Mouse (Mus musculus) hindlimb bud, embryonic 11.5 days (tissue): ENCODE results near the gene Osbpl9.

Experiments
- DNase-seq: peaks from one replicate; pipeline ENCODE4 v3.0.0-alpha.2; 2012; ENCODE audit warnings: low read depth, low spot score; ENCODE audit errors: extremely low spot score

Gene Osbpl9

GRCm38 (mm10) chr4:109136475-109137125 lies 65.5 kb downstream of the Osbpl9 start:
- no peak for DNase-seq

GRCm38 (mm10) chr4:109134955-109135354 lies 67.1 kb downstream of the Osbpl9 start:
- DNase-seq = no peak

- DNase-seq = no peak
Observed at GRCm38 (mm10) chr4:109131256-109131872, 70.7 kb downstream of the Osbpl9 start.

- no peak for DNase-seq
Observed at GRCm38 (mm10) chr4:109128971-109129370, 73.1 kb downstream of the Osbpl9 start.

GRCm38 (mm10) chr4:109128017-109128416 lies 74.1 kb downstream of the Osbpl9 start:
- DNase-seq = no peak

- DNase-seq = no peak
Observed at GRCm38 (mm10) chr4:109126834-109127564, 75.1 kb downstream of the Osbpl9 start.

GRCm38 (mm10) chr4:109125746-109126425 lies 76.2 kb downstream of the Osbpl9 start:
- DNase-seq = no peak

DNA sequence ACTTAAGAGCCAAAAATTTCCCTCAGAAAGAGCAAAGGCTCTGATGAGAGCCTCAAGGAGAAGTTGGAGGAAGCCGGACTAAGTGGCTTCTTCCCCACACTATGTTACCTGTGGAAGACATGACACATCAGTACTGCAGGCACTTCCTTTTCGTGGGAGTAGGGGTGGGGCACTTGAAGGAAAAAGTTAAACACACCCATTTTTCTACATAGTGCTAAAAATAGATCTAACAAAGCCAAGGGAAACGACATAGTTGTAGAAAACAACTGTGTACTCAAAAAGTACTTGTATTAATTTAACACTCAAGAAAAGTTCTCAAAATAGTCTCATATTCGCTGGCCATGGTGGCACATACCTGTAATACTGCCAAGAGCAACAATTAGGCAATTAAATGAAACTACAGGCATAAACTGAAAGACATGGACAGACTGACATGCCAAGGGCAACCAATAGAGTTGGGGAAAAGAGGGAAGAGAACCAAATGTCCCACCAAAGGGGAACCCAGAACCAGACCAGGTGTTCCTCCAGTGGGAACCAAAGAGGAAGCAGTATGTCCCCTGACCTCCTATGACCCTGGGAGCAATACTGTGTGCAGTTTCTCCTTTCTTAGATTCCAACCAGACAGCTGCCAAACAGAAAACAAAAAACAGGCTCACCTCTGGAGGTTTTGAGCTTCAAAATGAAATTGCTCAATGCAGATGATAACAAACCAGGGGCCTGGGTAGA lies 79.1 kb downstream of the Osbpl9 start:
- DNase-seq = no peak

DNA sequence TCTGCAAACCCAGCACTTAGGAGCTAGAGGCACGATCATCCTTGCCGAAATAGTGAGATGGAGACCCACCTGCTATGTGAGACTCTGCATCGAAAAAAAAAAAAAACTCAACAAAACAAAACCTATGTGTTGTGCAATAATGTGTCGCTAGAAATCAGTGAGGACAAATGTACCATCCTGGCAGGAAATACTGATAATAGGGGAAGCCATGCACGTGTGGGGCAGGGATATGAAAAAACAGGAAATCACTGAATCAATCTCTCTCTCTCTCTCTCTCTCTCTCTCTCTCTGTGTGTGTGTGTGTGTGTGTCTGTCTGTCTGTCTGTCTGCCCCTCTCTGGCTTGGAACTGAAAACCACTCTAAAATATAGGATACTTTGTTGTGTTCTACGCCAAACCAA lies 81.3 kb downstream of the Osbpl9 start:
- DNase-seq = no peak

GRCm38 (mm10) chr4:109119641-109120125 lies 82.4 kb downstream of the Osbpl9 start:
- no peak for DNase-seq

DNA sequence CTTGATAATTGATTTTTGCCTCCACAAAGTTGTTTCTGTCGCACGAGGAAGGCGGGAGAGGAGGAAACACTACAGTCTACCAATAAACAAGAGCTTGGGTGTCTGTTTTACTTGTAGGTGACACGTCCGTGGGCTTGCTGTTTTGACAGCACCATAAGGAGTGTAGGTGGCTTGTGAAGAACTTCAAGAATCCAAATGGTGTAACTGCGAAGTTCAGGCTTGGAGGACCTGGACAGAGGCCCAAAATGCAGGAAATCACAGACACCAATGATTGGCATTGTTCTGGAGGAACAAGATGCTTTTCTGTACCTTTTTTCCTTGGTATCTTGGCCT lies 83.8 kb downstream of the Osbpl9 start:
- DNase-seq = no peak

DNA sequence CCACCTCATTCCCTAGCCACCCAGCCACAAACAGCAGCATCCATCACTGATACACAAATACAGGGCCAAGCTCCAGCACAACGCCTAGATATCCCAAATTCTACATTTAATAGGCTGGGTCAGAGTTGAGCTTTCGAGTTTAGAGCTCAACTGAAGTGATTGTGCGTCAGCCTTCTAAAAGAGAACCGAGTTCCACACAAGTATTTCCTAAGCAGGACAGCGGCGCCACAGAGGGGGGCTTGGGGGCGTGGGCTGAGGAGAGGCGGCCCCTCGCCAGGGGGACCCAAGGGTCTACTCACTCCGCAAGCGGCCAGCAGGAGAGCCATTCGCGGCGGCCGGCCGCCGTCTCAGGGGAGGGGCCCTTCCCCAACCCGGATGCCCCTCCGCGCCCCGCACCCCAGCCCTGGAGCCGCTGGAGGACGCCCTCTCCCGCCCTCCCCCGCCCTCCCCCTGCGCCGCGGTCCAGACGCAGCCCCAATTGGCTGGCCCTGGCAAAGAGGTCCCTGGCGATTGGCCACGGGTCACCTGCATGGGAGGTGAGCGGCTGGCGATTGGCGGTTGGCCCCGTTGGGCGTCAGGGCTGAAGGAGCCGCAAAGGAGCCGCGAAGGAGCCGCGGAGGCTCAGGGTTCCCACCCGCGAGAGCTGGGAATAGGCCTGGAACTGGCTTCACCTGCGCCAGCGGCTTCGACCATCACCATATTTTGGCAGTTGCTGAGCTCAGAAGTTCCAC lies 84.3 kb downstream of the Osbpl9 start:
- peak; percentile 68 for DNase-seq

GRCm38 (mm10) chr4:109116938-109117337 lies 85.1 kb downstream of the Osbpl9 start:
- no peak for DNase-seq

GRCm38 (mm10) chr4:109116494-109116893 lies 85.6 kb downstream of the Osbpl9 start:
- no peak for DNase-seq

- DNase-seq = no peak
Observed at GRCm38 (mm10) chr4:109115742-109116141, 86.3 kb downstream of the Osbpl9 start.

DNA sequence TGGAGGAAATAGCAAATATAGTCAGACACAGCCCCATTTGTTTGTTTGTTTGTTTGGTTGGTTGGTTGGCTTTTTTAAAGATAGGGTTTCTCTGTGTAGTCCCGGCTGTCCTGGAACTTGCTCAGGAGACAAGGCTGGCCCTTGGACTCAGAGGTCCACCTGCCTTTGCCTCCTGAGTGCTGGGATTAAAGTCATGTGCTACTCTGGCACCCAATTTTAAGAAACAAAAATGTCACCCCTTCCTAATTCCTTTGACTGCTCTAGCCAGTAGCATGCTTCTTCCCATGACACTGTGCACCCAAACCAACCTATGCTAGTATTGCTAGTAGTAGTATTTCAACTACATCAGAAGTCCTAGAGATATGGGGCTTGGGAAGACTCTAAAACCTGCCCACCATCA lies 87.8 kb downstream of the Osbpl9 start:
- no peak for DNase-seq

DNA sequence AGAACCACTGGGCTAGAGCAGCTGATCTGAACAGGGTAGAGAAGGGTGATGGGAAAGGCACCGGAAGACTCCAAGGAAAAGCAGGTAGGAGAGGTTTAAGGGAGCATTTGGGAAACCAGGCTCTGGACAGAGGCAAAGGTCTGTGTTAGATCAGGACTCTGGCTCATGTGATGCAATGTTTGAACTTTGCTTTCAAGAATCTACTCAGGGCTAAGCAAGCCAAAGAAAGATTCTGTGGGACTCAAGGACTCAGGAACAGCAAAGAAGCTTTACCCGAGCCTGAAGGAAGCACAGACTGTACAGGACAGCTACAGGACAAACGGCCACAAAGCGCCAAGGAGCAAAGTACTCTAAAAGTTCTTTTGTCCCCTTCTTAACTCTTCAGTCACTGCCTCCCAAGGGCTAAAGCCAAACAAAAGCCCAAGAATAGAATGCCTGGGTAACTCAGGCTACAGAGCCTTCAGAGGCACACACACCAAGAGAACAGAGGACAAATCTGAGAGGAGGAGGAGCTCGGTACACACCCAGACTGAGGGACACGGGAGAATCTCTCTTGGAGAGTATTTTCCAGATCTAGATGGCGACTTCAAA lies 89.1 kb downstream of the Osbpl9 start:
- DNase-seq = no peak

- no peak for DNase-seq
Observed at GRCm38 (mm10) chr4:109110978-109111377, 91.1 kb downstream of the Osbpl9 start.

DNA sequence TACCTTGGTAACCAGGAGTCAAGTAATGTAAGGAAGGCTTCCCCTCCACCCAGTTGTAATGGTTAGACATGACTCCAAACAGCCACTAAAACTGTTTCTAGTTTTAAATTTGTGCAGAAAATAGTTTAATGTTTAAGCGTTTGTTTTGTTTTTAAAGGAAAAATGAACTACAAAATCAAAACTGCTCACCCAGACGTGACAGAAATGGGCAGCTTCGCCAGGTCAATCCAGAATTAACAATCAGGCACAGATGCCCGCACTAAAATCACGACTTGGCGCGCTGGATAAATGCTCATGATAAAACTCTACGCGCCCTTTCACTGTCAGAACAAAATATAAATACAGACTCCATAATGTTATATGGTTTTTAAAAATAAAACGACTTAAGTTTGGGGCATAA lies 92.4 kb downstream of the Osbpl9 start:
- no peak for DNase-seq

GRCm38 (mm10) chr4:109109012-109109411 lies 93.1 kb downstream of the Osbpl9 start:
- DNase-seq = no peak
